Mouse (Mus musculus) gastrocnemius, adult 18-20 months (tissue): ENCODE data around the gene Duxbl3. TPM values are rescaled to one million over a fixed set of nuclear protein-coding genes. Genes with fewer than 3 reads are reported as not detected.
"Not testable (repeated sequence)": the region's sequence is repeated elsewhere in the genome, so short reads cannot be mapped to it uniquely, and the experiment has no call there.

ENCODE experiments used
- DNase-seq: peaks from one replicate; pipeline ENCODE4 v3.0.0; 2021; ENCODE audit warnings: low spot score
- long read RNA-seq, 2 experiments: library from polyadenylated mRNA; stranded (forward); transcript quantifications; one replicate each; pipeline ENCODE4 v2.0.0; 2021
- total RNA-seq, 2 experiments: library from RNA; stranded (reverse); gene quantifications; 2 replicates each; pipeline ENCODE4 v1.2.3; 2021

Duxbl3 gene
- not detected for total RNA-seq
- long read RNA-seq, experiment 1: 0 reads
- long read RNA-seq, experiment 2: 0 reads

DNA sequence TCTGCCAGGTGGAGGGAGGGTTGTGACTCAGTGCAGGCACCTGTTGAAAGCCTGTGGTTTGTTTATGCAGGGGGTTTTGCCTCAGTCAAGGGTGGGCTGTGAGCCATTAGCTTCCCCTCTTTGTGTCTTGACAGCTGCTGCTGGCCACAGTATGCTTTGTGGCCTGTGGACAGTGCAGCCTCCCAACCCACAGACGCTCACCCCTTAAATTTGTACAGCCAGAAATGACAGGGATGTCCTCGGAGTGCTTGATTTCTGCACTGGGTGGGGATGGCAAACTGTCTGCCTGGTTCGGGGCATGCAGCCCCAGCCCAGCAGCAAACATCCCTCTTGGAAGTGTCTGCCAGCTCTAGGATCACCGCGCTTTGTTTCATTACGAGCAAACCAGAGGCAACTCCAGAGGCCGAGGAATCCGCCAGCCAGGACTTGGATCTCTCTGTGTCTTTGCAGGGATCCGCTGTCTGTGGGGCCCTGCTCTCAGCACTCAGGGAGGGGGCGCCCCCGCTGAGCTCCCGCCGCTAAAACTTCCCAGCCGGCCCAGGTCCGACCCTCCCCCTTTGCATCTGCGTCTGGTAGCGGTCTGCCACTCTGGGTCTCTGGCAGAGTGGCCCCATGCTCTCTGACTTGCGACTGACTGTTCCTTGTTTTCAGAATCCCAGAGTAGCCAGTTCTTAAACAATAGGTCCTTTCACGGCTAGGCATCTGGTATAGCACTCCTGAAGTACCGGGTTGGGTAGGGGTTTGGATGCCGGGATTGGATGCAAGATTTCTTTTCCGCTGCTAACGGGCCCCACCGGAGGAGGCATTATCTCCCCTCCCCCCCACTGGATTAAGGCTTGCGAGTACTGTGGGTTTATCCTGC is at the start of gene Duxbl3:
TSS of gene Duxbl3 (plus strand) at position 207 of the 862 bp plus-strand sequence.
- not testable (repeated sequence) for DNase-seq

DNA sequence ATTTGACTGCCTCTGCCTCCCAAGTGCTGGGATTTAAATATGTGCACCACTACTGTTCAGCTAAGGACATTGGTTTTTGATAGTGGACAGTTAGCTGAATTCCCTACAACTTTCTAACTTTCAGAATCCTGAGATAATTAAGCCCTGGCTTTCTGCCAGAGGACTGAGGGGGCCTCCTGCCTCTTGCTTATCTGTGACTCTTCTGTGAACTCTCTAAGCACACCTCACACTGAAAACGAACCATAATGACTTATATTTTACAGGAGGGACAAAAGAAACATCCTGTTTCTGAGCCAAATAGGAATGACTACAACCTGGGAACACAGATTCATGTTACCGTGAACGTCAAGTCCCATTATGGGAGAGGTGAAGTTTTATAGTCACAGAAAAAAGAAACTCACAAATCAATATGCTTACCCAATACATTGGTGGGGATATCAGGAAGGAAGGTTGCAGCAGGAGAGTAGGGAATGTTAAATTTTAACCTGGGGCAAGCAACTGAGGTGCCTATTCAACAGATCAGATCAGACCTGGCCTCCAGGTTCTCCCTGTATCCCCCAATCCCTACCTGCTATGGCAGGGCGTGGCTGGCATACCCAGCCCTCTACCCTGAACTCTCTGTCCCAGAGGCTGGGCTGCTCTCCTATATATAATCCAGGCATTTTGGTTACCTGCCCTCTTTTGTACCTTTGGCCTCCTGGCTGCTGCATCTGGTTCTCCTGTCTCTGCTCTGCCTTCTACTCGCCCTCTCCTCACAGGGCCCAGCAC is 41.3 kb upstream of the Duxbl3 start:
- not testable (repeated sequence) for DNase-seq

DNA sequence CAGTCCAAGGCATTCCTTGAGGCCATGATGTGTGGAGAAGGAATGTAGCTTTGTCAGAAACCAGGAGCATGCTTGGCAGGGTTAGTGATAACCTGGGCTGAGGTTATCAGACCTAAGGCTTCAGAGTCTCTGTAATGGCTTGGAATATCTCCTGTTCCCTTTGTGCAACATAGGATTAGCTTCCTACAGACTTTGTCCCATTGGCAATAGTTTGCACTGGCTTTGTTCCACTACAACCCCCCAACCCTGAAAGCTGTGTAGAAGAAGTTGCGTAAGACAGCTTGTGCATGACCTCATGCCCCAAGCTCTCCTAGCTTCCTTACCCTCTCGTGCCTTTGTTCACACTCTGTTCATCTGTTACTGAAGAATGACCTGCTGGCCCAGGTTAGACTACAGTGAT is 20.6 kb upstream of the Duxbl3 start:
- DNase-seq: not testable (repeated sequence)

DNA sequence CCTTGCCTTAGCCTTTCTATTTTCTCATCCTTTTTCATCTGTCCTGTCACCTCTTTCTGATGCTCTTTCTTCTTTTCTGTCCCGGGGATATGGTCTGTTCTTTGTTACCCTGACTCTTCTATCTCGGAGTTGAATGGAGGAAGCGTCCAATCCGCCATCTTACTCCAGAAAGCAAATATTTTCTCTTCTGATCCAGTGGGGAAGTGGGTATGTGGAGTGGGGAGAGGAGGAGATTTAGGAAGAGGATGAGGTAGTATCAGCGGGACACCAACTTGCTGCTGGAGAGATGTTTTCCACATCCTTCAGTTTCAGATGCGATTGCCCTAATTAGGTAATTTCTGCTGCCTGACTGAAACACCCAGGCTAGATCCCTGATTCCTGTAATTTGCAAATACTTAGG is 967 bp downstream of the Duxbl3 start:
- not testable (repeated sequence) for DNase-seq

DNA sequence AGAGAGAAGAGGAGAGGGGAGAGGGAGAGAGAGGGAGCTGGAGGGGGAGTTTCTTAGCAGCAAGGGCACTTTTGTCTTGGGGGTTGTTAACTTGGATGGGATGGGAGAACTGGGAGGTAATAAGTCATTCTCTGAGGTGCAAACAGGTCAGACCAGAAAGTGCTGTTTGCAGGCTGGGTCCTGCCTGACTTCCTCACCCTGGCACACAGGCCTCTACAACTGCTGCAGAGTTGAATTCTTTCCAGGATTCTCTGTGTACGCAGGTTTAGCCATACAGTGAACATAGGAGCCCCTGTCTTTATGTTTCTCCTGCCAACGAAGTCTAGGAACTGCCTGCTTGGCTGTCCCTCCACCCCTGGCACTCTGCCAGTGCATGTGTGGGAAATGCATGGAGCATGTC is 29.0 kb downstream of the Duxbl3 start:
- not testable (repeated sequence) for DNase-seq

DNA sequence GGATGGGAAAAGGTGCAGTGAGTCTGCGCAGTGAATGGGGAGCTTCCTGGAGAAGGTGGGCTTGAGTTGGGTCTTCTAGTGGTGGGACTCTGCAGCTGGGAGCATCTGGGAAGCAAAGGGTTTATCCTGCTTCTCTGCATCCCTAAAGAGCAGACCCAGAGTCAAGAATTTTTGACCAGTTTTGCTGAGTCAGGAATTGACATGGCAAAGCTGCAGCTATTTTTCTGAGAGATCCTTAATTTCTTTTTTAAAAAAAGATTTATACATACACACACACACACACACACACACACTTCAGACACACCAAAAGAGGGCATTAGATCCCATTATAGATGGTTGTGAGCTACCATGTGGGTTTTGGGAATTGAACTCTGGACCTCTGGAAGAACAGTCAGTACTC is 36.1 kb downstream of the Duxbl3 start:
- DNase-seq: no peak

DNA sequence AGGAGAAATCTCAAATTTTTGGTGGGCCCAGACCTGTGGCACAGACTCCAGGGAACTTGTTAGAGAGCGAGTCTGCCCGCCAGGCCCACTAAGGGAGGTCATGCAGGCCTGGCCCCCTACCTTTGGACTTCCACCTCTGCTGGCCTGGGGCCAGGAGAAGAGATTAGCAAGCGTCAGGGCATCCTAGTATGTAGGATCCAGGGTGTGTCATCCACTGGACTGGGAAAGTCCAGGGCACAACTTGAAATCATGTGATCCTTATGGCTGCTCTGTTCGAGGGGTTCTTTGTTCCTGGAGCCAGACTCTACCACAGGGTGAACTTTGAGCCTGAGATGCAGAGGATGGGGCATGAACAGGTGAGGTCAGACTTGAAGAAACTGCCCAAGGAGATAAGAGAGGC is 39.3 kb downstream of the Duxbl3 start:
- DNase-seq: no peak

DNA sequence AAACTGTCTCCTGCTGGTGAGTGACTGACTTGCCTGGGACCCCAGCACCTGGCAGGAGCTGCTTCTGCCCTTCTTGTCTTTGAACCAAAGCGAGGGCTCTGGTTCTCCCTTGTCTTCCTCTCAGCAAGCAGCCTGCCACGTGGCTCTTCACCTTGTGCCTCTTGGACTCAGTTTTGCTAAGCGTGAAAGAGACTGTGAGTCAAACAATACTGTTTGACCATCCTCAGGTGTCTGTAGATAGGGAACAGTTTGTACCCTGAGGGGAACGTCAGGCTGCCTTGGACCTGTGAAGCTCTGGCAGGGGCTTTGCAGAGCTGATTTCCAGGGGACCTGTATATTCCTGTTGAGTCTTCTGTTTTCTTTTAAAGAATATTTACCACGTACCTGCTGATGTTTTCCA is 39.7 kb downstream of the Duxbl3 start:
- no peak for DNase-seq

DNA sequence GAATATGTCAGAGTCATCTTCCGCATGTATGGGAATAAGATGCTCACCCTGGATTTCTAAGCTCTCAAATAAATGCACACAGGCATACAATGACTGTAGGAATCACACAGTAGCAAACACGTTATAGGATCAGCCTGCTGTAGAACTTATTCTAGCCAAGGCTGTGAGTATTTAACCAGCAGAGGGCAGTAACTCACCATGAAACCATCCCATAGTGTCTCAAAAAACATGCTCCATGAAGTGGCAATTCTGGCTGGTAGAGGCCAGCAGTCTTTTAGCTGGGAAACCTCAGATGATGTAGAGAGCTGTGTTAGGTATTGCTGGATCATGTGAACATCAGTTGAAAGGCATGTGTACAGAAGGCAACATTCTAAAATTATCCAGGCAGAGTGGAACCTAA is 45.3 kb downstream of the Duxbl3 start:
- peak; percentile 27 for DNase-seq

DNA sequence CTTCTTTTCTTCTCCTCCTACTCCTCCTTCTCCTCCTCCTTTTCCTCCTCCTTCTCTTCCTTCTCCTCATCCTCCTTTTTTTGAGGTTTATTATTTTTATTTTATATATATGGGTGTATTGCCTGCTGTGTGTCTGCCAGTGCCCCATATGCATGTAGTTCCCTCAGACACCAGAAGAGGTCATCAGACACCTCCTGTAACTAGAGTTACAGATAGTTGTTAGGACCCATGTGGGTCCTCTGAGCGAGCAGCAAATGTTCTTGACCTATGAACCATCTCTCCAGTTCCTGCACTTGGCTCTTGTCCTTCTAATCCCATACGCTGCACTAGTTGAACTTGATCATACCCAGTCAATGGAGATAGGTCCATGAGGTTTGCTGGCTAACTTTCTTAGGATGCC is 48.3 kb downstream of the Duxbl3 start:
- no peak for DNase-seq

DNA sequence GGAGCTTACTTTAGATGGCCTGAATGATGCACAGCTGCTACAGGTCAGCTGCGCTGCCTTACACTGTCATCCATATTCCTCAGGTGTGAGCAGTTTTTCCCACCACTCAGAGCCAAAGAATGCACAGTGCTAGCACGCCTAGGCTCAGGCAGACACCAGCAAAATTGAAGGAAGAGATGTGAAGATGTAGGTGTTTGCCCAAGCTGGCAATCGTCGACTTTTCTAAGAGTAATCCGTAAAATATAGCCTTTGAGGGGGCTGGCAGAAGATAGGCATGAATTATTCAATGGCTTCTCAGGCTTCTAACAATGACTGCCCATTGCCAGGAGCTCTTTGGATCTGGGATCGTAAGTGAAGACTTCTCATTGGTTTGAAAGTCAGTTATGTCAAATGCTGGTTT is 51.1 kb downstream of the Duxbl3 start:
- DNase-seq: no peak

DNA sequence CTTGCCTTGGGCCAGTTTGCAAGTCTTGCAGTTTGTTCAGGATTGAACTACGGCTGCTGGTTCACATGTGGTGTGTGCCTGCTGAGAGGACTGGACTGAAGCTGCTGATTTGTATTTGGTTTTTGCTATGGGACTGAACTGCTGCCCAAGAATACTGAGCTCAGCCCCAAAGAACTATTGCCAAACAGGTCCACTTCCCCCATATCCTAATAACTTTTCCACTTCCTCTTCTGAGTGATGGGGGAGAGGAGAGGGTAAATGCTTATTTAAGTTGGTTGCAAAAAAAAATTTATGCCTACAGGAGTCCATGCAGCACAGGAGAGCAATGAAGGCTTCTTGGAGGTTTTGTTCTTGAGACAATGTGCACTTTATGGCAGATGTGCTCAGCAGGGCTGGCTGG is 51.7 kb downstream of the Duxbl3 start:
- DNase-seq: no peak

DNA sequence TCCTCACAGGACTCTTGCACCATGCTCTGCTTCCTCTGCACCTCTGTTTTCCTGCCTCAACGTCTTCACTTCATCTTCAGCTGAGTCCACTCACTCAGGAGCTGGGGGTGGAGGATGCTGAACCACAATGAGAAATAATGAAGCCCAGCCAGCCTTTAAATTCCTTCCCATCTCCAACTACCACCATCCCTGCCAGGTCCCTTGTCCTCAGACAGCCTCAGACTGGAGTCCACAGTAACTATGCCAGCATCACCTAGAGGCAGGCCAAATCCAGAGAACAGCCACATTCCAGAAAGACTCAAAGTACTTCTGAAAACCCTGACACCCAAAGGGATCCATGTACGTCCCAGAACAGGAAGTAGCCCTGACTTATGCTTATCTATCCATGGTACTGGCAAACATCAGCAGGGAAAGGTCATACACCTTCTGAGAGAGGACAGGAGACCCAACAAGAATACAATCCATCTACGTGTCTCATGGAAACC is 58.5 kb downstream of the Duxbl3 start:
- DNase-seq: no peak

Other genes starting within 250 kb of the Duxbl3 start
- 10 to 100 TPM in 1 of 2 experiments, 1 to 10 TPM in 1; 8.2 to 16.4 TPM for gene Gm9780, start 215.3 kb upstream of the Duxbl3 start, total RNA-seq
- 1 to 10 TPM in 1 of 2 experiments, under 1 TPM in 1; 0.76 to 1.3 TPM for gene Tmem254c, start 190.6 kb upstream of the Duxbl3 start, total RNA-seq
- not detected for gene Cphx2, start 176.4 kb upstream of the Duxbl3 start, total RNA-seq
- gene Cphx3, start 175.7 kb upstream of the Duxbl3 start, total RNA-seq: not detected
- not detected for gene Duxbl2, start 139.6 kb upstream of the Duxbl3 start, total RNA-seq
- gene Plac9b, start 75.5 kb upstream of the Duxbl3 start, total RNA-seq: 10 to 100 TPM; 29.3 to 34.0 TPM
- gene Tmem254b, start 50.9 kb upstream of the Duxbl3 start, total RNA-seq: 1 to 10 TPM in 1 of 2 experiments, under 1 TPM in 1; 0.48 to 2.4 TPM